8 mouse cellular contexts compared by ENCODE assay signal in the genomic region with DNA sequence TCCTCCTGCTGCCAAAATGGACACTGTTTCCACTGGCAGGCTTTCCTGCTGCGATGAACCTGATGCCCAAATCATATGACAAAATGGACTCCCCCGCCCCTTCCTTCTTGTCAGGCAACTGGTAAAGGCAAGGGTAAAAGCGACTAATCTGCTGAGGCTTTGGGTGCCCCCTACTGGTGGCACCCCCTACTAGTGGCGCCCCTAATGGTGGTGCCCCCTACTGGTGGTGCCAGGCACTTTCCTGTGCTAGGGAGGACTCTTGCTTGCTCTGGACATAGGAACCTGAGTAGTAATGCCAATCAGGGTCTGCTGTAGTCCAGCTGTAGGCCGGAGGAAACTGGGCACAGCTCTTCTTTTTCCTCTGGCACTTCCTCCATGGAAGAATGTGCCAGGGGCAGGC. TPM values are rescaled to one million over a fixed set of nuclear protein-coding genes. Genes with fewer than 3 reads are reported as not detected.
DNase-seq lines count a peak whose midpoint lies in the region; ATAC-seq and TF ChIP-seq lines count a peak whose summit lies in the region.

No protein-coding gene starts in this region.

- no peak for ATAC-seq in intestine, postnatal 0 days
- no peak for ATAC-seq in intestine, embryonic 15.5 days

- H3K27me3 ChIP-seq in intestine, postnatal 0 days (replicated peaks; ENCODE audit: control insufficient read depth, insufficient read depth, low read length): no peaks in the 10 kb centered on the region
- no peaks in the 10 kb centered on the region for H3K27me3 ChIP-seq in intestine, embryonic 15.5 days (replicated peaks)

- peak; percentile 48 for DNase-seq in 3134 (ENCODE audit: extremely low read depth, insufficient read length, low spot score)
- DNase-seq in 416B (ENCODE audit: low read depth): peak; percentile 52
- peak; percentile 48 to 78 for DNase-seq in layer of hippocampus, adult 2 months (ENCODE audit: low spot score in 2 of 2)
- peak; percentile 74 for DNase-seq in retina, embryonic 14.5 days (ENCODE audit: low spot score)
- DNase-seq in yolk sac, embryonic 10.5 days (ENCODE audit: low spot score): no peak

- 59% methylated on average over 5 of the region's 5 CpGs for WGBS in intestine, postnatal 0 days
- 48% methylated on average over 5 of the region's 5 CpGs for WGBS in intestine, embryonic 15.5 days

- H3K9me3 ChIP-seq in intestine, postnatal 0 days (ENCODE audit: control insufficient read depth): no peaks in the 10 kb centered on the region
- H3K9me3 ChIP-seq in intestine, embryonic 15.5 days: no peaks in the 10 kb centered on the region

- H3K36me3 ChIP-seq in intestine, postnatal 0 days (ENCODE audit: control insufficient read depth, insufficient read depth): no peaks in the 10 kb centered on the region
- no peaks in the 10 kb centered on the region for H3K36me3 ChIP-seq in intestine, embryonic 15.5 days

- TF ChIP-seq CTCF in intestine, postnatal 0 days (IDR thresholded peaks at IDR 0.05; ENCODE audit: low read depth): peak; percentile 74
- TF ChIP-seq CTCF in bone marrow macrophage, adult 2 months (IDR thresholded peaks at IDR 0.05; ENCODE audit: low read depth, low read length): peak; percentile 99
- peak; percentile 100 for TF ChIP-seq CTCF in layer of hippocampus, adult 2 months (conservative IDR thresholded peaks at IDR 0.05)

- no peak overlapping the region for H3K4me2 ChIP-seq in intestine, postnatal 0 days (replicated peaks; ENCODE audit: low read depth)
- H3K4me2 ChIP-seq in intestine, embryonic 15.5 days (replicated peaks): no peak overlapping the region

- no peak overlapping the region for H3K9ac ChIP-seq in intestine, postnatal 0 days (ENCODE audit: low read depth, low read length)
- no peak overlapping the region for H3K9ac ChIP-seq in intestine, embryonic 15.5 days

- no peak for TF ChIP-seq POLR2A in bone marrow macrophage, adult 2 months (IDR thresholded peaks at IDR 0.05; ENCODE audit: borderline replicate concordance, low read depth, low read length)

- H3K4me1 ChIP-seq in intestine, postnatal 0 days (replicated peaks; ENCODE audit: control insufficient read depth, insufficient read depth, low read length): no peaks in the 10 kb centered on the region
- H3K4me1 ChIP-seq in intestine, embryonic 15.5 days (replicated peaks): no peaks in the 10 kb centered on the region
- no peaks in the 10 kb centered on the region for H3K4me1 ChIP-seq in bone marrow macrophage, adult 2 months (ENCODE audit: control insufficient read depth, insufficient read depth, low read length)

- H3K4me3 ChIP-seq in intestine, postnatal 0 days (ENCODE audit: low read depth, low read length): no peak overlapping the region
- H3K4me3 ChIP-seq in intestine, embryonic 15.5 days (replicated peaks): no peak overlapping the region
- no peak overlapping the region for H3K4me3 ChIP-seq in bone marrow macrophage, adult 2 months (ENCODE audit: insufficient read depth, low read length)
- no peak overlapping the region for H3K4me3 ChIP-seq in layer of hippocampus, adult 2 months

- H3K27ac ChIP-seq in intestine, postnatal 0 days (ENCODE audit: low read depth, low read length): no peak overlapping the region
- no peak overlapping the region for H3K27ac ChIP-seq in intestine, embryonic 15.5 days
- no peak overlapping the region for H3K27ac ChIP-seq in bone marrow macrophage, adult 2 months (ENCODE audit: insufficient read depth, low read depth, low read length)
- H3K27ac ChIP-seq in layer of hippocampus, adult 2 months: peak overlapping the region; percentile 36; the same call in 1 of the 2 replicates

RNA-seq across cellular contexts. Expression of gene Nphp4, which starts 44.2 kb away (rescaled TPM):
- polyA plus RNA-seq in intestine, postnatal 0 days (2015; fragmentation: Nextera tagmentation; extraction: Ambion mirVana): 0.47 and 0.48 TPM in 2 replicates
- polyA plus RNA-seq in intestine, embryonic 15.5 days (2015; fragmentation: Nextera tagmentation; extraction: Ambion mirVana): 1.7 TPM in 2 replicates
- polyA plus RNA-seq in bone marrow macrophage, adult 2 months (2012; ENCODE audit: insufficient read depth, insufficient read length, missing spikeins): 1.4 and 1.6 TPM in 2 replicates
- total RNA-seq in layer of hippocampus, adult 2 months (2021): 10 to 100 TPM; 28.3 to 29.7 TPM

RNA-seq across cellular contexts. Expression of gene Kcnab2, which starts 45.4 kb away (rescaled TPM):
- polyA plus RNA-seq in intestine, postnatal 0 days (2015; fragmentation: Nextera tagmentation; extraction: Ambion mirVana): 1.1 and 2.0 TPM in 2 replicates
- 3.6 and 3.8 TPM in 2 replicates for polyA plus RNA-seq in intestine, embryonic 15.5 days (2015; fragmentation: Nextera tagmentation; extraction: Ambion mirVana)
- polyA plus RNA-seq in bone marrow macrophage, adult 2 months (2012; ENCODE audit: insufficient read depth, insufficient read length, missing spikeins): 68.8 and 85.3 TPM in 2 replicates
- 100 to 1,000 TPM; 740 to 785 TPM for total RNA-seq in layer of hippocampus, adult 2 months (2021)

Comparison
In these comparisons a context has a peak if more than half of its experiments do, and no peak if none do; other contexts are left out.
1. RNA of gene Kcnab2, which starts 45.4 kb away (polyA plus RNA-seq): 68.8 to 85.3 TPM in bone marrow macrophage, adult 2 months; 3.6 to 3.8 TPM in intestine, embryonic 15.5 days and 1.1 to 2.0 TPM in intestine, postnatal 0 days; every median in the first group is over 10 times any median in the second.
2. Peak in every context shown above with its lines, with median percentiles within 50 percentile points of each other: CTCF ChIP-seq.